Mouse (Mus musculus) C2C12 (cell line): ENCODE measurements at regions not wholly inside any gene's neighbourhood (a gene's known extent, or its start where the extent isn't known, plus 50 kb on each side); places are given as distances from the start of the nearest gene placed in this dataset.
A peak's percentile ranks its signal among the peaks of the same experiment; 100 is the strongest.

ENCODE experiments used
- H3K27me3 ChIP-seq: one replicate; pipeline ENCODE4 v1.6.1; 2011; ENCODE audit not compliant: control insufficient read depth, insufficient read depth, insufficient read length
- H3K36me3 ChIP-seq: one replicate; pipeline ENCODE4 v1.6.1; 2011; ENCODE audit not compliant: control insufficient read depth, insufficient read depth
- H3K4me3 ChIP-seq: one replicate; pipeline ENCODE4 v1.5.1; 2011; ENCODE audit warnings: mild to moderate bottlenecking, control low read depth; ENCODE audit not compliant: poor library complexity, insufficient read depth, severe bottlenecking
- H3K79me2 ChIP-seq: one replicate; pipeline ENCODE4 v1.6.1; 2011; ENCODE audit not compliant: control insufficient read depth, insufficient read depth
- H3K79me3 ChIP-seq: one replicate; pipeline ENCODE4 v1.6.1; 2011; ENCODE audit warnings: low read depth, control low read depth
- H3ac ChIP-seq: one replicate; pipeline ENCODE3; 2011; ENCODE audit warnings: low read depth; ENCODE audit not compliant: control insufficient read depth, insufficient read length
- CEBPB ChIP-seq: IDR thresholded peaks from one replicate; pipeline ENCODE4 v1.6.1; 2011; ENCODE audit warnings: low read depth, mild to moderate bottlenecking, control low read depth, moderate library complexity
- CTCF ChIP-seq: IDR thresholded peaks from one replicate; pipeline ENCODE4 v1.5.1; 2011; ENCODE audit not compliant: control insufficient read depth, insufficient read depth, insufficient read length
- FOSL1 ChIP-seq: IDR thresholded peaks from one replicate; pipeline ENCODE4 v1.8.0; 2011; ENCODE audit warnings: mild to moderate bottlenecking, low read length; ENCODE audit not compliant: poor library complexity, insufficient read depth, severe bottlenecking
- MAX ChIP-seq: IDR thresholded peaks from one replicate; pipeline ENCODE4 v1.6.1; 2011; ENCODE audit warnings: mild to moderate bottlenecking, control low read depth
- MYOD1 ChIP-seq: IDR thresholded peaks from one replicate; pipeline ENCODE4 v1.6.1; 2011; ENCODE audit warnings: low read depth; ENCODE audit not compliant: control insufficient read depth, insufficient read length
- MYOG ChIP-seq: IDR thresholded peaks from one replicate; pipeline ENCODE4 v1.6.1; 2011; ENCODE audit not compliant: control insufficient read depth, insufficient read length; ENCODE audit errors: extremely low read depth
- USF1 ChIP-seq: IDR thresholded peaks from one replicate; pipeline ENCODE4 v1.6.1; 2011; ENCODE audit warnings: low read depth, mild to moderate bottlenecking, control low read depth, moderate library complexity

GRCm38 (mm10) chr14:48357441-48357840 lies 88.5 kb upstream of the Tmem260 start:
- Histone ChIP-seq H3K79me3 (no peaks in the 10 kb centered on the region), H3K27me3 (no peaks in the 10 kb centered on the region), H3K4me3 (no peak overlapping the region), H3K36me3 (no peaks in the 10 kb centered on the region), H3ac (no peak overlapping the region), H3K79me2 (no peaks in the 10 kb centered on the region)
- TF ChIP-seq MAX (no peak), USF1 (no peak), FOSL1 (no peak), CEBPB (no peak), MYOG (no peak), MYOD1 (no peak), CTCF (no peak)

DNA sequence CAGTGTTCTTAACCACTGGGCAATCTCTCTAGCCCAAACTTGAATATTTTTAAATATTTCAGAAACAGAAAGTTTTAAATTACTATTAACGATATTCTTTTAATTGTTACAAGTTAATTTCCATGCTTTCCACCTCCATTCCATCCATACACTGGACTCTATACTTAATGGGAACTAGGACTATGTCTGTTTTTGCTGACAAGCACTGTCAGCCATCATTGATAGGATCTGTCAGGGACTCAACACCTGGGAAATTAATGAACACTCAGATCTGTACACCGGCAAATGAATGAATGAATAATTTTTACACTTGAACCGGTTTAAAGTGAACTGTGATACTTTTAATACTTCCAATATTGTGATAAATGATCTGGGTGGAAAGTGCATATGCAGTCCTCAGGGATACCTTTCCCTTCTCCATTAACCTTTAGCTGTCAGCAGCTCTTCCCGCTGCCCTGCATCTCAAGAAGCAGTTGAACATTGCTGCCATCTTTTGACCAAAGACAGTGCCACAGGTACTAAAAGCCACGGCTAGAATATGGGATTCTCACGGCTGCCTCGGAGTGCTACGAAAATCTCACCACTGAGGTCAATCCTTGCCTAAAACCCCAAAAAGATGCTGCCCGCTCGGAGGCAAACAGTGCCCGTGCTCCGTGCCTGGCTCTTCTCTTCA lies 87.3 kb upstream of the Tmem260 start:
- Histone ChIP-seq H3K79me3 (no peaks in the 10 kb centered on the region), H3K79me2 (no peaks in the 10 kb centered on the region), H3K27me3 (no peaks in the 10 kb centered on the region), H3K36me3 (no peaks in the 10 kb centered on the region), H3ac (no peak overlapping the region), H3K4me3 (no peak overlapping the region)
- TF ChIP-seq FOSL1 (no peak), CTCF (peak; percentile 29), USF1 (no peak), CEBPB (no peak)

DNA sequence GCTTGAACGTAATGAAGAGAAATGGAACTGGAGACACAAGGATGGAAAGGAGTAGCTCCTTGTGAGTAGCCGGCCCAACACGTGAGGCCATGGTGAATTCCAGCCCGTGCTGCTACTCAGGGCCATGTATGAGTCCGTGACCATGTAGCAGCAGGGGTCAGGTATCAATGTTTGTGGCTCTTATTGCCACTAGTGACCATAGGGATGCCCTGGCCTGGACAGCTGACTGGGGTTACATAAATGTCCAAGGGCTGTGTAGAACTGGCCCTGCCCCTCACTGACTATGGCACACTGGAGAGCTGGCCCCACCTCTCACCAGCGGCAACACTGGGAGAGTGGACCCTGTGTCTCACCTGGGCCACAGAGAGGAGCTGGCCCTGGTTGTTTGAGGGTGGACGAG lies 84.1 kb upstream of the Tmem260 start:
- Histone ChIP-seq H3ac (no peak overlapping the region), H3K79me3 (no peaks in the 10 kb centered on the region), H3K36me3 (no peaks in the 10 kb centered on the region), H3K27me3 (no peaks in the 10 kb centered on the region), H3K79me2 (no peaks in the 10 kb centered on the region), H3K4me3 (no peak overlapping the region)
- TF ChIP-seq CEBPB (no peak), MYOD1 (no peak), FOSL1 (no peak)

- Histone ChIP-seq H3K79me2 (no peaks in the 10 kb centered on the region), H3K79me3 (no peaks in the 10 kb centered on the region), H3K36me3 (no peaks in the 10 kb centered on the region), H3K27me3 (no peaks in the 10 kb centered on the region), H3K4me3 (no peak overlapping the region), H3ac (no peak overlapping the region)
- TF ChIP-seq MYOD1, result no peak
- peak; percentile 12 for TF ChIP-seq CTCF
Measured at GRCm38 (mm10) chr14:48367006-48367405, 78.9 kb upstream of the Tmem260 start.

- H3ac ChIP-seq, result no peak overlapping the region
- H3K36me3 ChIP-seq, result no peaks in the 10 kb centered on the region
- H3K79me3 ChIP-seq, result no peaks in the 10 kb centered on the region
- H3K4me3 ChIP-seq, result no peak overlapping the region
- TF ChIP-seq FOSL1, result no peak
- TF ChIP-seq MYOD1, result no peak
- TF ChIP-seq CEBPB, result no peak
- no peak for TF ChIP-seq CTCF
- TF ChIP-seq MYOG, result no peak
- no peak for TF ChIP-seq MAX
- TF ChIP-seq USF1, result no peak
- H3K79me2 ChIP-seq, result no peaks in the 10 kb centered on the region
- H3K27me3 ChIP-seq, result no peaks in the 10 kb centered on the region
Measured at GRCm38 (mm10) chr14:48370322-48370721, 75.6 kb upstream of the Tmem260 start.

GRCm38 (mm10) chr14:48371766-48372165 lies 74.2 kb upstream of the Tmem260 start:
- TF ChIP-seq CTCF (peak; percentile 20), CEBPB (no peak)
- no peak overlapping the region for H3K4me3 ChIP-seq
- no peaks in the 10 kb centered on the region for H3K36me3 ChIP-seq
- no peak overlapping the region for H3ac ChIP-seq
- no peaks in the 10 kb centered on the region for H3K79me2 ChIP-seq
- no peaks in the 10 kb centered on the region for H3K27me3 ChIP-seq
- H3K79me3 ChIP-seq, result no peaks in the 10 kb centered on the region
